Mouse (Mus musculus) megakaryocyte, embryonic 14.5 days (primary cell): ENCODE results near the gene Glycam1. TPM values are rescaled to one million over a fixed set of nuclear protein-coding genes. Genes with fewer than 3 reads are reported as not detected.
"Not testable (repeated sequence)": the region's sequence is repeated elsewhere in the genome, so short reads cannot be mapped to it uniquely, and the experiment has no call there.

Source experiments
- H3K27me3 ChIP-seq: replicated peaks from 2 replicates; pipeline ENCODE3; 2012; ENCODE audit warnings: inconsistent platforms
- H3K36me3 ChIP-seq: replicated peaks from 2 replicates; pipeline ENCODE3; 2012; ENCODE audit warnings: low read length, inconsistent platforms, mixed read lengths
- H3K4me1 ChIP-seq: 2 replicates; pipeline ENCODE4 v1.6.1; 2012; ENCODE audit warnings: inconsistent platforms
- H3K4me3 ChIP-seq: replicated peaks from 2 replicates; pipeline ENCODE3; 2012; ENCODE audit warnings: moderate library complexity, mild to moderate bottlenecking, inconsistent platforms
- H3K9me3 ChIP-seq: 2 replicates; pipeline ENCODE4 v1.6.1; 2012; ENCODE audit warnings: inconsistent platforms
- FLI1 ChIP-seq: IDR thresholded peaks from 2 replicates; pipeline ENCODE4 v1.6.1; 2012; ENCODE audit warnings: low read length, inconsistent platforms, mixed read lengths
- GATA1 ChIP-seq: IDR thresholded peaks from 3 replicates; pipeline ENCODE4 v1.6.1; 2012; ENCODE audit warnings: mixed read lengths, low read length, inconsistent platforms, borderline replicate concordance
- polyA plus RNA-seq: library from polyadenylated mRNA; stranded (reverse); fragments of >175 nt; gene quantifications from 2 replicates; pipeline ENCODE4 v1.2.3, GENCODE M21; 2012; ENCODE audit warnings: low replicate concordance; ENCODE audit not compliant: insufficient read depth

The Glycam1 gene
- polyA plus RNA-seq: not detected in 2 replicates

GRCm38 (mm10) chr15:103564981-103565380 lies at the start of gene Glycam1:
Glycam1 (minus strand) TSS chr15:103565081.
- H3K27me3 ChIP-seq: peaks cover 12% of the 10 kb centered on the region
- H3K9me3 ChIP-seq: no peaks in the 10 kb centered on the region
- TF ChIP-seq FLI1 (no peak), GATA1 (no peak)

GRCm38 (mm10) chr15:103604481-103604880 lies 39.6 kb upstream of the Glycam1 start:
- Histone ChIP-seq H3K27me3 (peaks cover 8% of the 10 kb centered on the region), H3K4me1 (no peaks in the 10 kb centered on the region), H3K9me3 (peaks cover 6% of the 10 kb centered on the region), H3K4me3 (no peak overlapping the region), H3K36me3 (no peaks in the 10 kb centered on the region)
- TF ChIP-seq GATA1 (no peak), FLI1 (no peak)

More at GRCm38 (mm10) chr15:103564981-103565380, at the start of gene Glycam1:
- H3K4me3 ChIP-seq: no peak within 1 kb of the TSS
- no peaks in the 10 kb centered on the region for H3K36me3 ChIP-seq
- no peaks in the 10 kb centered on the region for H3K4me1 ChIP-seq

- no peak for TF ChIP-seq FLI1
- TF ChIP-seq GATA1: no peak
- Histone ChIP-seq H3K4me1 (peaks cover 44% of the 10 kb centered on the region), H3K9me3 (no peaks in the 10 kb centered on the region), H3K27me3 (peaks cover 7% of the 10 kb centered on the region), H3K4me3 (no peak overlapping the region), H3K36me3 (no peaks in the 10 kb centered on the region)
These were observed 25.9 kb upstream of the Glycam1 start for GRCm38 (mm10) chr15:103590779-103591178.

- H3K36me3 ChIP-seq, H3K9me3 ChIP-seq, H3K4me3 ChIP-seq: not testable (repeated sequence)
- Histone ChIP-seq H3K4me1 (peaks cover 44% of the 10 kb centered on the region), H3K27me3 (peaks cover 17% of the 10 kb centered on the region)
These were observed 22.9 kb upstream of the Glycam1 start for GRCm38 (mm10) chr15:103587752-103588151.

GRCm38 (mm10) chr15:103585876-103586275 lies 21.0 kb upstream of the Glycam1 start:
- no peaks in the 10 kb centered on the region for H3K9me3 ChIP-seq
- no peaks in the 10 kb centered on the region for H3K36me3 ChIP-seq
- peaks cover 11% of the 10 kb centered on the region for H3K27me3 ChIP-seq
- TF ChIP-seq GATA1 (no peak), FLI1 (no peak)
- no peak overlapping the region for H3K4me3 ChIP-seq
- peaks cover 40% of the 10 kb centered on the region for H3K4me1 ChIP-seq

- Histone ChIP-seq H3K4me1 (no peaks in the 10 kb centered on the region), H3K4me3 (no peak overlapping the region), H3K27me3 (peaks cover 20% of the 10 kb centered on the region), H3K36me3 (no peaks in the 10 kb centered on the region), H3K9me3 (no peaks in the 10 kb centered on the region)
- TF ChIP-seq FLI1: no peak
- TF ChIP-seq GATA1: no peak
These were observed 12.7 kb downstream of the Glycam1 start for GRCm38 (mm10) chr15:103552096-103552690.

GRCm38 (mm10) chr15:103551053-103551452 lies 13.8 kb downstream of the Glycam1 start:
- H3K36me3 ChIP-seq: no peaks in the 10 kb centered on the region
- no peak overlapping the region for H3K4me3 ChIP-seq
- H3K4me1 ChIP-seq: no peaks in the 10 kb centered on the region
- no peaks in the 10 kb centered on the region for H3K9me3 ChIP-seq
- TF ChIP-seq FLI1: no peak
- TF ChIP-seq GATA1: no peak
- peaks cover 27% of the 10 kb centered on the region for H3K27me3 ChIP-seq

- peaks cover 30% of the 10 kb centered on the region for H3K27me3 ChIP-seq
- H3K4me3 ChIP-seq: no peak overlapping the region
- no peaks in the 10 kb centered on the region for H3K4me1 ChIP-seq
- no peaks in the 10 kb centered on the region for H3K9me3 ChIP-seq
- TF ChIP-seq GATA1 (no peak), FLI1 (no peak)
- H3K36me3 ChIP-seq: no peaks in the 10 kb centered on the region
These were observed 15.4 kb downstream of the Glycam1 start for GRCm38 (mm10) chr15:103549475-103549874.

GRCm38 (mm10) chr15:103547983-103548382 lies 16.9 kb downstream of the Glycam1 start:
- H3K4me3 ChIP-seq: no peak overlapping the region
- H3K36me3 ChIP-seq: no peaks in the 10 kb centered on the region
- no peak for TF ChIP-seq GATA1
- TF ChIP-seq FLI1: no peak
- H3K27me3 ChIP-seq: peaks cover 31% of the 10 kb centered on the region
- H3K9me3 ChIP-seq: no peaks in the 10 kb centered on the region
- no peaks in the 10 kb centered on the region for H3K4me1 ChIP-seq

GRCm38 (mm10) chr15:103542526-103542925 lies 22.4 kb downstream of the Glycam1 start:
- peaks cover 70% of the 10 kb centered on the region for H3K27me3 ChIP-seq
- TF ChIP-seq FLI1: no peak
- TF ChIP-seq GATA1: no peak
- no peak overlapping the region for H3K4me3 ChIP-seq
- peaks cover 4% of the 10 kb centered on the region; the same call in 1 of the 2 replicates for H3K4me1 ChIP-seq
- H3K9me3 ChIP-seq: no peaks in the 10 kb centered on the region
- H3K36me3 ChIP-seq: no peaks in the 10 kb centered on the region
